Mouse (Mus musculus): ENCODE data around the gene Patl1. TPM values are rescaled to one million over a fixed set of nuclear protein-coding genes. Genes with fewer than 3 reads are reported as not detected.

The Patl1 gene
- polyA plus RNA-seq, 1 experiment from 2014 or later, result 20.1 TPM

Small RNA genes lying within 50 kb of the gene (microRNA-seq; reads per million reads assigned to microRNA genes)
- 4.1 reads per million, percentile 21 among the genes with 10 or more reads in this experiment for gene Mir6994

Other genes starting within 250 kb of the Patl1 start
- gene Oosp1, start 221.2 kb upstream of the Patl1 start, polyA plus RNA-seq (2015; fragmentation: Nextera tagmentation; extraction: Ambion mirVana), result not detected in 2 replicates
- gene Oosp3, start 215.3 kb upstream of the Patl1 start, polyA plus RNA-seq (2015; fragmentation: Nextera tagmentation; extraction: Ambion mirVana), result not detected in 2 replicates
- gene Gif, start 164.8 kb upstream of the Patl1 start, polyA plus RNA-seq (2015; fragmentation: Nextera tagmentation; extraction: Ambion mirVana), result not detected in 2 replicates
- 52.2 and 52.6 TPM in 2 replicates for gene Mrpl16, start 142.0 kb upstream of the Patl1 start, polyA plus RNA-seq (2015; fragmentation: Nextera tagmentation; extraction: Ambion mirVana)
- gene Stx3, start 93.0 kb upstream of the Patl1 start, polyA plus RNA-seq (2015; fragmentation: Nextera tagmentation; extraction: Ambion mirVana), result 20.4 TPM in 2 replicates
- not detected in 2 replicates for gene Olfr1417, start 73.2 kb upstream of the Patl1 start, polyA plus RNA-seq (2015; fragmentation: Nextera tagmentation; extraction: Ambion mirVana)
- gene Olfr1418, start 51.3 kb upstream of the Patl1 start, polyA plus RNA-seq (2015; fragmentation: Nextera tagmentation; extraction: Ambion mirVana), result not detected in 2 replicates
- gene Olfr1419, start 37.3 kb upstream of the Patl1 start, polyA plus RNA-seq (2015; fragmentation: Nextera tagmentation; extraction: Ambion mirVana), result not detected in 2 replicates
- 0.16 TPM in 1 of 2 replicates, not detected in the other for gene Olfr1420, start 25.8 kb upstream of the Patl1 start, polyA plus RNA-seq (2015; fragmentation: Nextera tagmentation; extraction: Ambion mirVana)
- gene Osbp, start 53.5 kb downstream of the Patl1 start, polyA plus RNA-seq (2015; fragmentation: Nextera tagmentation; extraction: Ambion mirVana), result 3.9 and 4.2 TPM in 2 replicates
- gene Olfr1423, start 128.9 kb downstream of the Patl1 start, polyA plus RNA-seq (2015; fragmentation: Nextera tagmentation; extraction: Ambion mirVana), result not detected in 2 replicates
- not detected in 2 replicates for gene Olfr1424, start 150.3 kb downstream of the Patl1 start, polyA plus RNA-seq (2015; fragmentation: Nextera tagmentation; extraction: Ambion mirVana)
- gene Olfr1425, start 165.3 kb downstream of the Patl1 start, polyA plus RNA-seq (2015; fragmentation: Nextera tagmentation; extraction: Ambion mirVana), result not detected in 2 replicates
- not detected in 2 replicates for gene Olfr1426, start 179.6 kb downstream of the Patl1 start, polyA plus RNA-seq (2015; fragmentation: Nextera tagmentation; extraction: Ambion mirVana)
- gene Olfr1427, start 190.9 kb downstream of the Patl1 start, polyA plus RNA-seq (2015; fragmentation: Nextera tagmentation; extraction: Ambion mirVana), result not detected in 2 replicates
- not detected in 2 replicates for gene Olfr1428, start 203.5 kb downstream of the Patl1 start, polyA plus RNA-seq (2015; fragmentation: Nextera tagmentation; extraction: Ambion mirVana)
- not detected in 2 replicates for gene Olfr76, start 210.8 kb downstream of the Patl1 start, polyA plus RNA-seq (2015; fragmentation: Nextera tagmentation; extraction: Ambion mirVana)